Mouse (Mus musculus) activated CD4-positive, CD25-positive, alpha-beta regulatory T cell, adult 4 months (primary cell): ENCODE results near the gene Rmnd1. TPM values are rescaled to one million over a fixed set of nuclear protein-coding genes. Genes with fewer than 3 reads are reported as not detected.
"Not testable (repeated sequence)": the region's sequence is repeated elsewhere in the genome, so short reads cannot be mapped to it uniquely, and the experiment has no call there.

Source experiments
- ATAC-seq: one replicate; pipeline ENCODE4 v1.8.0; 2017
- polyA plus RNA-seq, 2 experiments: library from polyadenylated mRNA; unstranded; fragments of 100-300 nt; shearing (Covaris generic); gene quantifications; one replicate each; pipeline ENCODE4 v1.2.1; 2017

The Rmnd1 gene
- 10 to 100 TPM; 34.0 to 47.7 TPM for polyA plus RNA-seq

GRCm38 (mm10) chr10:4432123-4432931, at the start of gene Rmnd1, which contains the start of gene Armt1:
TSS of gene Rmnd1 (minus strand) at chr10:4432388.
TSS of gene Armt1 (plus strand) at chr10:4432467.
- peak; percentile 85 for ATAC-seq

GRCm38 (mm10) chr10:4481695-4482094, 49.5 kb upstream of the Rmnd1 start:
- ATAC-seq = no peak

- no peak for ATAC-seq
These were observed 48.7 kb upstream of the Rmnd1 start for GRCm38 (mm10) chr10:4480929-4481328.

- ATAC-seq = no peak
These were observed 44.4 kb upstream of the Rmnd1 start for GRCm38 (mm10) chr10:4476604-4477003.

- ATAC-seq = no peak
These were observed 43.2 kb upstream of the Rmnd1 start for GRCm38 (mm10) chr10:4475431-4475830.

GRCm38 (mm10) chr10:4473591-4473993, 41.4 kb upstream of the Rmnd1 start:
- ATAC-seq = no peak

- ATAC-seq = no peak
These were observed 37.2 kb upstream of the Rmnd1 start for GRCm38 (mm10) chr10:4469406-4469805.

- no peak for ATAC-seq
These were observed 33.6 kb upstream of the Rmnd1 start for GRCm38 (mm10) chr10:4465799-4466198.

GRCm38 (mm10) chr10:4460201-4460600, 28.0 kb upstream of the Rmnd1 start:
- no peak for ATAC-seq

- peak; percentile 59 for ATAC-seq
These were observed 24.2 kb upstream of the Rmnd1 start for GRCm38 (mm10) chr10:4456409-4456808.

- ATAC-seq = no peak
These were observed 3.2 kb upstream of the Rmnd1 start for GRCm38 (mm10) chr10:4435416-4435815.

GRCm38 (mm10) chr10:4433871-4434270, 1.7 kb upstream of the Rmnd1 start:
- ATAC-seq = not testable (repeated sequence)

- ATAC-seq = no peak
These were observed 988 bp upstream of the Rmnd1 start for GRCm38 (mm10) chr10:4432996-4433755.

GRCm38 (mm10) chr10:4431746-4432122, 454 bp downstream of the Rmnd1 start:
- no peak for ATAC-seq

- no peak for ATAC-seq
These were observed 1.4 kb downstream of the Rmnd1 start for GRCm38 (mm10) chr10:4430826-4431225.

GRCm38 (mm10) chr10:4430399-4430798, 1.8 kb downstream of the Rmnd1 start:
- ATAC-seq = no peak

- ATAC-seq = no peak
These were observed 6.9 kb downstream of the Rmnd1 start for GRCm38 (mm10) chr10:4425245-4425644.

- no peak for ATAC-seq
These were observed 25.0 kb downstream of the Rmnd1 start for GRCm38 (mm10) chr10:4407191-4407590.

GRCm38 (mm10) chr10:4405511-4405910, 26.7 kb downstream of the Rmnd1 start:
- ATAC-seq = no peak

GRCm38 (mm10) chr10:4404895-4405491, 27.2 kb downstream of the Rmnd1 start:
- ATAC-seq = peak; percentile 60

GRCm38 (mm10) chr10:4398058-4398457, 34.1 kb downstream of the Rmnd1 start:
- no peak for ATAC-seq

- no peak for ATAC-seq
These were observed 36.9 kb downstream of the Rmnd1 start for GRCm38 (mm10) chr10:4395321-4395720.

- peak; percentile 24 for ATAC-seq
These were observed 40.3 kb downstream of the Rmnd1 start for GRCm38 (mm10) chr10:4391851-4392250.
